Mouse (Mus musculus) heart, postnatal 0 days (tissue): ENCODE measurements at regions not wholly inside any gene's neighbourhood (a gene's known extent, or its start where the extent isn't known, plus 50 kb on each side); places are given as distances from the start of the nearest gene placed in this dataset.

ENCODE experiments used
- ATAC-seq: fragments of 200-750 bp; cut with Nextera tagmentation; 2 replicates; pipeline ENCODE4 v1.8.0; 2017; ENCODE audit warnings: low read depth, moderate number of reproducible peaks, moderate library complexity; ENCODE audit not compliant: insufficient read depth
- DNase-seq: peaks from one replicate; pipeline ENCODE4 v3.0.0-alpha.2; 2016; ENCODE audit warnings: low spot score
- H3K27ac ChIP-seq: fragments of 300-500 bp; sonication (generic); 2 replicates; pipeline ENCODE4 v1.5.1; 2014; ENCODE audit warnings: low read depth, mild to moderate bottlenecking
- H3K27me3 ChIP-seq: fragments of 300-500 bp; sonication (generic); 2 replicates; pipeline ENCODE4 v1.6.1; 2014; ENCODE audit warnings: low read length, mixed read lengths; ENCODE audit not compliant: control insufficient read depth, insufficient read depth
- H3K36me3 ChIP-seq: fragments of 300-500 bp; sonication (generic); replicated peaks from 2 replicates; pipeline ENCODE4 v1.6.1; 2014; ENCODE audit warnings: low read length, mixed read lengths; ENCODE audit not compliant: control insufficient read depth, insufficient read depth
- H3K4me1 ChIP-seq: fragments of 300-500 bp; sonication (generic); 2 replicates; pipeline ENCODE4 v1.6.1; 2014; ENCODE audit warnings: antibody characterized with exemption; ENCODE audit not compliant: control insufficient read depth, insufficient read depth
- H3K4me2 ChIP-seq: fragments of 300-500 bp; sonication (generic); 2 replicates; pipeline ENCODE4 v1.6.1; 2014; ENCODE audit warnings: low read depth, mild to moderate bottlenecking, low read length, moderate library complexity
- H3K4me3 ChIP-seq: fragments of 300-500 bp; sonication (generic); 2 replicates; pipeline ENCODE4 v1.5.1; 2014; ENCODE audit warnings: low read depth, low read length
- H3K9ac ChIP-seq: fragments of 300-500 bp; sonication (generic); replicated peaks from 2 replicates; pipeline ENCODE4 v1.6.1; 2014; ENCODE audit warnings: low read depth, low read length, mixed read lengths
- H3K9me3 ChIP-seq: fragments of 300-500 bp; sonication (generic); replicated peaks from 2 replicates; pipeline ENCODE4 v1.6.1; 2016; ENCODE audit warnings: low read length; ENCODE audit not compliant: control insufficient read depth
- CTCF ChIP-seq: IDR thresholded peaks from 2 replicates; pipeline ENCODE4 v1.5.1; 2016; ENCODE audit warnings: antibody characterized with exemption, control low read depth, low read depth
- EP300 ChIP-seq: IDR thresholded peaks from 2 replicates; pipeline ENCODE4 v1.6.1; 2016; ENCODE audit warnings: antibody characterized with exemption, low read depth
- WGBS: fragments of 180-500 bp; shearing (Covaris S2); extraction: QIAGEN DNeasy Blood & Tissue Kit; methylation state at CpG from one replicate; pipeline ENCODE4 v1.1.7; 2014; 5-methylcytosine and 5-hydroxymethylcytosine counted together

GRCm38 (mm10) chr5:106789136-106789535 is 92.0 kb upstream of the Zfp644 start:
- TF ChIP-seq EP300 (no peak), CTCF (no peak)
- no peak overlapping the region for H3K27ac ChIP-seq
- no peak overlapping the region for H3K9ac ChIP-seq
- no peak overlapping the region for H3K4me2 ChIP-seq
- no peaks in the 10 kb centered on the region for H3K36me3 ChIP-seq
- H3K4me3 ChIP-seq: no peak overlapping the region
- no peaks in the 10 kb centered on the region for H3K27me3 ChIP-seq
- 26% methylated on average over 3 of the region's 3 CpGs for WGBS
- no peak for ATAC-seq
- no peaks in the 10 kb centered on the region for H3K9me3 ChIP-seq
- peaks cover under 1% of the 10 kb centered on the region; the same call in 1 of the 2 replicates for H3K4me1 ChIP-seq
- DNase-seq: no peak

GRCm38 (mm10) chr5:106785065-106785464 is 88.0 kb upstream of the Zfp644 start:
- WGBS: 60% methylated on average over 2 of the region's 2 CpGs
- peak overlapping the region; percentile 61 for H3K4me2 ChIP-seq

GRCm38 (mm10) chr5:106783864-106784609 is 87.0 kb upstream of the Zfp644 start:
- H3K36me3 ChIP-seq: no peaks in the 10 kb centered on the region
- H3K9me3 ChIP-seq: no peaks in the 10 kb centered on the region
- peak overlapping the region; percentile 34 for H3K4me3 ChIP-seq
- no peak overlapping the region; the same call in 1 of the 2 replicates for H3K9ac ChIP-seq
- WGBS: 10% methylated on average over 11 of the region's 11 CpGs
- peak overlapping the region; percentile 61 for H3K4me2 ChIP-seq
- H3K27me3 ChIP-seq: no peaks in the 10 kb centered on the region
- no peak overlapping the region for H3K27ac ChIP-seq
- DNase-seq: no peak
- TF ChIP-seq EP300 (no peak), CTCF (no peak)
- ATAC-seq: no peak
- peaks cover 6% of the 10 kb centered on the region for H3K4me1 ChIP-seq

More at GRCm38 (mm10) chr5:106785065-106785464, 88.0 kb upstream of the Zfp644 start:
- Histone ChIP-seq H3K36me3 (no peaks in the 10 kb centered on the region), H3K9me3 (no peaks in the 10 kb centered on the region), H3K27me3 (no peaks in the 10 kb centered on the region), H3K4me1 (peaks cover 6% of the 10 kb centered on the region), H3K27ac (no peak overlapping the region), H3K9ac (0 out of 2 replicates have a peak overlapping the region, but pooled peaks have one; percentile 15), H3K4me3 (peak overlapping the region; percentile 29; the same call in 1 of the 2 replicates)
- DNase-seq: peak; percentile 51
- no peak for ATAC-seq
- TF ChIP-seq CTCF (peak; percentile 52), EP300 (no peak)

- ATAC-seq: no peak
- H3K27me3 ChIP-seq: no peaks in the 10 kb centered on the region
- H3K4me3 ChIP-seq: no peak overlapping the region
- no peaks in the 10 kb centered on the region for H3K36me3 ChIP-seq
- no peak overlapping the region for H3K27ac ChIP-seq
- DNase-seq: no peak
- H3K4me1 ChIP-seq: peaks cover 6% of the 10 kb centered on the region
- no peak for TF ChIP-seq EP300
- TF ChIP-seq CTCF: no peak
- no peak overlapping the region for H3K9ac ChIP-seq
- H3K9me3 ChIP-seq: no peaks in the 10 kb centered on the region
- H3K4me2 ChIP-seq: no peak overlapping the region
- WGBS: 92% methylated on average over 10 of the region's 10 CpGs
Observed at GRCm38 (mm10) chr5:106780749-106781148, 83.7 kb upstream of the Zfp644 start.

- no peaks in the 10 kb centered on the region for H3K4me1 ChIP-seq
- H3K27me3 ChIP-seq: no peaks in the 10 kb centered on the region
- no peak overlapping the region for H3K4me2 ChIP-seq
- WGBS: 62% methylated on average over 8 of the region's 8 CpGs
- H3K4me3 ChIP-seq: no peak overlapping the region
- H3K36me3 ChIP-seq: no peaks in the 10 kb centered on the region
- H3K27ac ChIP-seq: no peak overlapping the region
- DNase-seq: no peak
- no peak for ATAC-seq
- H3K9me3 ChIP-seq: no peaks in the 10 kb centered on the region
- H3K9ac ChIP-seq: no peak overlapping the region
- TF ChIP-seq CTCF (no peak), EP300 (no peak)
Observed at GRCm38 (mm10) chr5:106778176-106778781, 81.2 kb upstream of the Zfp644 start.
